Mouse (Mus musculus) brain, adult 2 months (tissue): ENCODE data around the gene Syne3.
A peak's percentile ranks its signal among the peaks of the same experiment; 100 is the strongest.

Source experiments
- DNase-seq: peaks from one replicate; pipeline ENCODE4 v3.0.0; 2011; ENCODE audit warnings: low read depth, low spot score

The Syne3 gene

DNA sequence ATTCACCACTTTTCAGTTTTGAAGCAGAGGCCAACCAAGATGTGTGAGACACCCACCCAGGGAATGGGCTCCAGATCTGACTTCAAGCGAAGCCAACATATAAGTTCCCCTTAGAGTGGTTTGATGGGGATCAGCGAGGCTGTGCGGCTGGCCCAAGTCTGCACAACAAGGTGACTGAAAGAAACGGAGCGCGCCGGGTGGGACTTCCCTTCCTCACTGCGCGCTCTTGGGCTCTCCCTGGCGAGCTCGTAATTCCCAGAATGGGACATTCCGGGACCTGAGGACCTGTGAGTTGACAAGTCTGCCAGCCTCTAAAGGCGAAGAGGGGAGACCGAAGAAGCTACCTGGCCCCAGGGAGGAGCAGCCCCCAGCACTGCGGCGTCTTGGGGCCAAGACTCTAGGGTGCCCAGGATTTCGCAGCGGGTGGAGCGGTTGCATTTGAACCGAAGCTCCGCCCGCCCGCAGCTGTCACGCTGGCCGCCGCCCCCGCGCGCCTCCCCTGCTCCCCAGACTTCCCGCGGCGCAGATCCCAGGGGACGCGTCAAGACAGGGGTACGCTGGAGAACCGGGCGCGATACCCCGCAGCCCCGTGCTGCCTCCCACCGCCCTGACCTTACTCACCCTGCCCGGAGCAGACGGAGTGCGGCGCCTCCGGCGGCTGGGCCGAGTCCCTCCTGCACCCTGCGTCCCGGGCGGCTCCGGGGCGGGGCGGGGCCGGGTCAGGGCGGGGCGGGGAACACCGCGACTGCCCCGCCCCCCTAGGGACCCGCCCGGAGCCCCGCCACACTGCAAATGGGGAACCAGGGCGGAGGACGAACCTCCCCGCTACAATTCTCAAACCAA is at the start of gene Syne3:
Syne3 (minus strand) TSS at position 440 of the 843 bp plus-strand sequence.
- peak; percentile 64 for DNase-seq

DNA sequence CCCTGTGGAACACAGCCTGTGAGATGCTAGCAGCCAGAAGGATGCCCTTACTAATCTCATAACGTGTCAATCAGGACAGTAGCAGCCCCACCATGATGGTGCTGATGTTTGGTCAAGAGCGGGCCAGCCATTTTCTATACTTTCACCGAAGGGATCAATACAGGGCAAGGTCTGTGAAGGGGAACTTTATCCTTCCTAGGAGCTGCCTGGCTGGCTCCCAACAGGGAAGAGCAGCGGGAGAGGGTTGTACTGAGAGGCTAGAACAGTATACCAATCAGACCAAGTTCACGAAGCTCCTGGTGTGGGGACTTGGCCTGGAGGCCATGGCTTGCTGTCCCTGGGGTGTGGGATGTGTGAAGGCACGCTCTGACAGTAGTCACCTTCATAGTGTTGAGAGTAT is 45.7 kb upstream of the Syne3 start:
- no peak for DNase-seq

DNA sequence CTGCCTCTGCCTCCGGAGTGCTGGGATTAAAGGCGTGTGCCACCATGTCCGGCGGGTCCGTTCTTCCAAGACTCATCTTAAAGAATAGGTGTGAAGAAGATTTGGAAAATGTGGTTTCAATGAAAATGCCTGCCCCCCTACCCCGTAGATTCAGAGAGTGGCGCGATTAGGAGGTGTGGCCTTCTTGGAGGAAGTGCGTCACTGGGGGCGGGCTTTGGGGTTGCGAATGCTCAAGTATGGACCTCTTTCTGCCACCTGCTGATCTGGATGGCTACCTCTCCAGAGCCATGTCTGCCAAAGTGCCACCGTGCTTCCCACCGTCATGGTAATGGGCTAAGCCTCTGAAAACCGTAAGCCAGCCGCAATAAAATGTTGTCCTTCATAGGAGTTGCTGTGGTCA is 44.4 kb upstream of the Syne3 start:
- DNase-seq = no peak

DNA sequence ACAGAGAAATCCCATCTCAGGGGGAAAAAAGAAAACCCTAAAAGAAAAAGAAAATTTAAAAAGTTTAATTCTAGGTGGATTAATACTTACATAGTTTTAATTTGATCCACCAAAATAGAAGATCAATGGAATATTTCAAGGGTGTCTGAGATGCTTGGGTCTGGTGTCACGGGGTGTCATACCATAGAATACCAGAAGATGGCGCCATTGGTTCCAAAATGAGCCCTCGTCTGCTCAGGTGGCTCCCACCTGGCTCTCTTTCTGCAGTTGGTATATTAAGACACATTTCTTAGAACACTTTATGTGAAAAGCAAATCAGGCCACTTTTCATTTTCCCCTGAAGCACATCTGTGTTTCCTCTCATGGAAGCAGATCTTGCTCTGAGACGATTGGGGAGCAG is 41.3 kb upstream of the Syne3 start:
- DNase-seq = peak; percentile 76

DNA sequence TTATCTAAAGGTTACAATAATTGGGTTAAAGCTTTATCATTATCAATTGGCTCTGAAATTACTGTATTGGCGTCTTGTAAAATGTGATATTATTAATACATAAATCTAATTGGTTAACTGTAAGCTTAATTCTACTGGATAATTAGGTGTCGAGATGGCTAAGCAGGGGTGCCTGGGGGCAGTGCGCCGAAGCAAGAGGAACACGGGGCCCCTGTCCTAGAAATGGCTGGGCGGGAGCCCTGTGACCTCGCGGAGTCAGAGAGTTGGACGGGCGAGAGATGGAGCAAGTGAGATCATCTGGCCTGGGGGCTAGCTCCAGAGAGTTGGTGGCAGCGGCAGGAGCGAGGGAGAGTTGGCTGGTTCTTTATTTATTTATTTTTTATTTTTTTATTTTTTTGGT is 40.2 kb upstream of the Syne3 start:
- no peak for DNase-seq

DNA sequence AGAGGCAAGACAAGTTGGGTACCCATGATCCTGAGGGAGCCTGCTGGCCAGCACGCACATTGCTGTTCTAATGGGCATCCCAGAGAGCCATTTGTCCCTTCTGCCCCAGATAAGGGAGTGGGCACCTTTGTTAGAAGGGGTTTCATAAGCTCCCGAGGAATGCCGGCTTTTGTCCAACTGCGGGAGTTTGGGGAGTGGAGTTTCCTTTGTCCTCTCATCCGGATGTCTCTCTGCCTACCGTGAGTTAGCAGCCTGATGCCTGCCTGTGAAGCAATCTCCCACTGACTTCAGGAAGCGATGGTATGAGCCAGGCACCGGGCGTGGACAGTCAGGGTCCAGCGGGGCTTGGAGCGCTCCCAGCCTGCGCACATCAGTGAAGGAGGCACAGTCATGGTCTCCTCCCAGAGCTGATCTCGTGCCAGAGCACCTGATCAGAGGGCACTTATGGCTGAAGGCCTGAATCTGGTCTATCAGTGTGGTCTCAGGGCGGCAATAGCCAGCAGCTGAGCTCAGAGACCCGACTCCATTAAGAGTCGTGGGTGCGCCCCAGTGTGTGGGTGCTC is 38.8 kb upstream of the Syne3 start:
- no peak for DNase-seq

DNA sequence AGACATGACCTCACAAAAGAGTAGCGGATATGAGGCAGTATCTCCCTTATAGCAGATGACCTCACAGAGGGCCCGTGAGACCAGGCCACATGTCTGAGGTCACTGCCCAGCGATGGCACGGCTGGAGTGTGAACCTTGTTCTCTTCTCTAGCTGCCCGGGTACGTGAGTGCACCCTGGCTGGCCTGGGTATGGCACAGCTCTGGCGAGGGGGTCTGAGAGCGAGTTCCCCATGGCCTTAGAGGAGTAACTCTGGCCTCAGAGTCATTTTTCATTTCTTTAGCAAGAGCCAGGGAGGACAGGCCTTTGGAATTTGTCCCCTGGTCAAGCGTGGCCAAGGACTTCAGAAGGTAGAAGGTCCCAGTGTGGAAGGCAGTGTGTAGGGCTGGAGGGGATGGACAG is 35.2 kb upstream of the Syne3 start:
- DNase-seq = no peak

DNA sequence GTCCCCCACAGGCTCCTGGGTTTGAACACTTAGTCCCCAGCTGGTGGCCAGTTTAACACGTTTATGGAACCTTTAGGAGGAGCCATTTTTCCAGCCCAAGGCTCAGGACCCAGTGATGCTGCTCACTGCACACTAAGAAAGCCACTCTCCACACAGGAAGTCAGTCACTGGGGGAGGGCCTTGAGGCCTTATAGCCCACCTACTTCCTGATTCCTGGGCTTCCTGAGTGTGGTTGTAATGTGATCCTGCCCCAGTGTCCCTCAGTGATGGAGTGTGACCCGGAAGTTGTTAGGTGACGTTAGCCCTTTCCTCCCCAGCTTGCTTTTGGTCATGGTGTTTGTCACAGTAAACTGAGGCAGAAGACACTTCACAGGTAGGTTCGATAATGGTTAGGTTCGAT is 33.5 kb upstream of the Syne3 start:
- DNase-seq = no peak

DNA sequence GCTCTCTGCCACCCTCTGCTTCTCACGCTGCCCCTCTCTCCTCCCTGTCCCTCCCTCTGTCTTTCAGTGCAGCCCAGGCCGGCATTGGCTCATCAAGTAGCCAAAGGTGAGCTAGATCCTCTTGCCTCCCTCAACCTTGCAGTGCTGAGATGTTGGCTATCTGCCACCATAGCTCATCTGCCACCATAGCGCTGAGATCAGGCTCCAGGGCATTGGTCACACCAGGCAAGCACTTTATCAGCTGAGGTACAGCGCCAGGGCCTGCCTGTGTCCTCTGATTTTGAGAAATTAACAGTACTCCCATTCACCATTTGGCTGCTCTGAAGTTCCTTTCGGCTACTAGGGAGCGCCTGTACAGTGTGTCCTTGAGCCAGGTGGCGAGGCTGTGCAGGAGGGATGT is 31.3 kb upstream of the Syne3 start:
- peak; percentile 60 for DNase-seq

DNA sequence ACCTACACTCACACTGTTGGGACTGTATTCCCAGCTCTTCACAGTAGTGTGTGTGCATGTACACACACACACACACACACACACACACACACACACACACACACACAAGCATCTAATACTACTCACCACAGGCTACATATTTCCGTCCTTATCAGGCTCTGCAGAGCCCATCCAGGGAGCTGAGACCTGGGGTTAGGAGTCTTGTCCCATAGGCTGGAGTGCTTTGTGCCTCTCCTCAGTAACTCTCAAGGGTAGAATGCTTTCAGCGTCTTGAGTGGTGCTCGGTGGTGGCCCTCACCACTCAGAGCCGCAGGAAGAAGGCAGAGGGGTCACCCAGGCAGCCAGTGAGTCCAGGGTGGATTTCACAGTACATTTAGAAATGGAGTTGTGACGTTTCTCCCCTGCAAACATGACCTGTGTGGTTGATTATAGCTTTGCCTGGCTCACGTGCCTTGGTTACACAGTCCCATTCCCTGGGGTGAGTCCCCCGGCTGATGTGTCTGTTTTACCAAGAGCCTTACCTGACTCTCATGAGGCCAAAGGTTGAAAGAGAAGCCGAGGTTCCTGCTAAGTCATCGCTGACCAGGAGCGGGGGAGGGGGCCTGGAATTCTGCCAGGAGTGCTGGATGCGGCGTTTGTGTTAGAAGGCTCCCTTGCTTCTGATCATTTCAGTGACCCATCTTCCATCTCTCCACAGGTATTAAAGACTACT is 30.1 kb upstream of the Syne3 start:
- no peak for DNase-seq

DNA sequence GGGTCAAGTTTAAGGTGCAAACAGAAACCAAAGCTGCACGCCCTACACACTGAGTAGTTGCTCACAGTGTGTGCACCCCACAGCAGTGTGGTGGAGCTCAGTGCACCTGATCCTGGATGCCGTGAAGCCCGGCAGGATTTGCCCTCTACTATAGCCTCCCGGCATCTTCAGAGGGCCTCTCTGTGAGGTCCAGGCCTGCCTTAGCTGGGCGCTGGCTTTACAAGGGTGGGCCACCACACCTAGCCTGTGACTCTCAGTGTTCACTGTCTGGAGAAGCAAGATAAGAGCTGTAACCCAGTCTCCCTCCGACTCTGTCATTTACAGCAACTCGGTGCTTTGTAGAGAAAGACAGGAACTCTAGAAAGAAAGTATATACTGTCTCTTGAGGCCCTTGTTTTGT is 29.3 kb upstream of the Syne3 start:
- no peak for DNase-seq

DNA sequence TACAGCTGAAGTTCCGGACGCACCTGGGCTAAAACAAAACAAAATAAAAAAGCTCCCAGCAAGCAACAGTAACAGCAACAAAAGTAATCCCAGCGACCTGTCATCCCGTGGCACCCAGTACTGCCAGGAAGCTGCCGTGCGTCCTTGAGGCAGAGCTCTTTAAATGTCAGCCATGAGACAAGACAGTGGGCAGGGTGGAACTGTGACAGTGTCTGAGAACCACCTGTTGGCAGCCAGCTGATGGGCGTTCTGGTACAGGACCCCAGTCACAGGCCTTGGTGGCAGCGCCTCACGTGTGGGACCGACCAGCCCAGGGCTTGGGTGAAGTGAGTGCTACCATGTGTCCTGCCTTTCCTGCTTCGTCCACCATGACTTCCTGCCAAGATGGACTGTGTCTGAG is 28.6 kb upstream of the Syne3 start:
- DNase-seq = no peak

DNA sequence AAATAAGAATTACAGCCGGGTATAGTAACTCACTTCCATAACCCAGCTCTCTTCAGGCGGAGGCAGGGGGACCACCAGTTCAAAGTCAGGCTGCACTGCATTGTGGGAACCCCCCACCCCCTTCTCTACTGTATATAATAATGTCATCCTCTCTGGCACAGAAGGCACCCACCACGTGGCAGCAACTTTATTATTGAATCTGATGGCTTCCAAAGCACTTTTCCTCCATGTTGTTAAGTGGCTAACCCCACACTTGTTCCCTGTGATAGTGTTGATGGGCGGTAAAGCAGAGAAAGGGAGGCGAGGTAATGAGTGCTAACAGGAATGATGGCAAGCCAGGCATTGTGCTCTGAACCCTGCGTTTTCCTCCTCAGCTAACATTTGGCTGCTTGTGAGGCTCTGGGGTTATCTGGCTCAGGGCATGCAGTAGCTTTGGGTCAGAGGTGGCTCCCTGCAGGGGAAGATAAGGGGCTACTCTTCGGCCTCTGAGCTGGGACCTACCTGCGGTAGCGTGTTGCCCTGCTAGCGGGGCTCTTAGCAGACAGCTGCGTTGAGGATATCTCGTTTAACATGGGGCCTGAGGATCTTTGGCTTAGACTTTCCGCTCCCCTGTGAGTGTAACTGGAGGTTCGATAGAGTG is 24.6 kb upstream of the Syne3 start:
- DNase-seq = no peak

DNA sequence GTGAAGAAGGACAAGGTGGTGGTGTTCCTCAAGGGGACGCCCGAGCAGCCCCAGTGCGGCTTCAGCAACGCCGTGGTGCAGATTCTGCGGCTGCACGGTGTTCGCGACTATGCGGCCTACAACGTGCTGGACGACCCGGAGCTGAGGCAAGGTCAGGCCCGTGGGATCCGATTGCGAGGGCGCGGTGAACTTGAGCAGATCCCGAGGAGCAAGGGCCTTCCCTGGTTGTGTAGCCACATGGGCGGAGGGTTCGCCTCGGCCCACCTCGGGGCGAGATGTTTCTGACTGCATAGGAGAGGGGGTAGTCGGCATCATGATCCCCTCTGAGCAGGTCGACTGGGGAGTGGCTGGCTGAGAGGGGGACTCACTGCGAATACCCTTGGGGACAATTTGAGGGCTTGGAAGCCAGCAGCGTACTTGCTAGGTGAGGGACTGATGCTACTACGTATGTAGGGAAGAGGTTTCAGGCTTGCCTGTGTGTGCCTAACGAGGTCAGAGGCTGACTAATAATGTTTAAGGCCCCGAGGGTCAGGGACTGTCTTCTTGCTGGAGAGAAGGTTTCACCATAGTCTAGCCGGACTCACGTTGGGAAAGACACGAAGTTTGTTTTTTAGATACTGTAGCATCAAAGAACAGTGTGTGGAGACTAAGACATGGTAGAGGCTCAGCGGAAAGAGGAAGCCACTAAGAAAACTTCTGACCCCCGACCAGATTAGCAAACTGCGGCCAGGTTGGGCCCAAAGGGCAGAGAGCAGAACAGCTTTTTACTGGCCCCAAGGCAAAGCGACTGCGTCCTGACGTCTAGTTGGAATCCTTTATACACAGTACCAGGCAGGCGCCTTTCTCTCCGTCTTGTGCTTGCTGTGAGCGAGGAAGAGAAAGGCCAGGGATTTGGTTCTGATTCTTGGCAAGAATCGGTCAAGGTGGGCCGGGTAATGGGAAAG is 23.5 kb upstream of the Syne3 start:
- no peak for DNase-seq

DNA sequence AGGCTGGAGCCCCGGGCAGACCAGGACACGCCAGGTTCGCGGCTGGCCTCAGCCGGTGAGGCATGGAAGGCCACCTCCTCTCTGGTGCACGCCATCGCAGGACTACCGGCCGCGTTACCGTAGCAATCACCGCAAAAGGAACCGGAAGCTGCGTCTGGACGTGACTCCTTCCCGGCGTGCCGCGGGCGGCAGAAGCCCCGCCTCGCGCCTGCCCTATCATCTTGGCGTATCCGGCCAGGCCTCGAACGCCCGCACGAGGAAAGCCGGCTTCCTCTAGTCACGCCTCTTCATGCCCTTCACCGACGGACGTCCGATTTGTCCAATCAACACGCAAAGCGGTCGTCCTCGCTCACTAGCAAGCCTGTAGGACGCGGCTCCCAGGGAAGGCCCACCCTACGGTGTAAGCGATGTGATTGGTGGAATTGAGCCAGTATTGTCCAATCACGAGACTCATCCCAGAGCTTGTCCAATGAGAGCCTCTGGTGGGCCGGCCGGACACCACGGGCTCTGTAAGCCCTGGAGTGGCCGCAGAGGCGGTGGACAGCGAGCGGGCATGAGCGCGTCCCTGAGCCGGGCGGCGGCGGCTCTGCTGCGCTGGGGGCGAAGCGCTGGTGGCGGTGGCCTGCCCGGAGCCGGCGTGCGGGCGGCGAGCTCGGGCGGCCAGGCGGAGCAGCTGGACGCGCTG is 22.7 kb upstream of the Syne3 start, which contains the start of gene Glrx5:
Glrx5 (plus strand) TSS at position 542 of the 685 bp plus-strand sequence.
- DNase-seq = peak; percentile 100

DNA sequence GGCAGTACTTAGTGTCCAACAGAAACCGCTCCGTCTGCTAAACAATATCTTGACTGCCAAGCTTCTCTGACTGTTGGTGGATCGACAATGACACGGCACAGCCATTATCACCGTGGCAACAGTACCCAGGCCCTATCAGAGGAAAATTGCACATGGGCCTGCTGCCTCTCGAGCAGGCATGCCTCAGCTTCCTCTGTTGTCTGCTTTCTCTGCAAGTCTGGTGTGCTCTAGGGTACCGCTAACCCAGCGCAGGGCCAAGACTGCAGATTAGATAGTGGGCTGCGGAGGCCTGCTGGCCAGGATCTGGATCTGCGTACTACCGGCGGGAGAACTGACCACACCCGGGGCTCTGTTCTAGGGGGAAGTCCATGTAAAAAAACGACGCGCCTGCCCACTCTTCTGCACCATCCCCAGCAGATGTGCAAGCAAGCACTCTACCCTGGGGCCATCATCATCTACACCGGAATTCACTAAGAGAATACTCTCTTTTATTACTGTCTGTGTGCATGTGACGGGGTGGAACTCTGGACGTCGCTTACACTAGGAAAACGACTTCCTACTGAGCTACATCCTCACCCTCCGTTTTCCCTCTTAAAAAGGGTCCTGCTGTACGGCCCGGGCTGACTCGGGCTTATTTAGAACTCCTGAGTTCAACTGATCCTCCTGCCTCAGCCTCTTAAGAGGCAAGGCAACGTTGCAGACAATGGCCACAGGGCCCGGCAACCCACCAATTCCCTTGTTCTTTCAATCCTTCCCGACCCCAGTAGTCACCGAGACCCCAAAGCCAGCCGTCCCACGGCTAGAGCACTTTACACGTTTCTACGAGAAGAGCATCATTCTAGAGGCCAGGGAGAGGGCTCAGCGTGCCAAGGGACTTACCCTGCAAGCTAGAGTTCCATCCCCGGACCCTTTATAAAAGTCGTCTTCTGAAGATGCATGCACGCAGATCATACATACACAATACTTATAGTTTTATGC is 21.8 kb upstream of the Syne3 start:
- DNase-seq = no peak

DNA sequence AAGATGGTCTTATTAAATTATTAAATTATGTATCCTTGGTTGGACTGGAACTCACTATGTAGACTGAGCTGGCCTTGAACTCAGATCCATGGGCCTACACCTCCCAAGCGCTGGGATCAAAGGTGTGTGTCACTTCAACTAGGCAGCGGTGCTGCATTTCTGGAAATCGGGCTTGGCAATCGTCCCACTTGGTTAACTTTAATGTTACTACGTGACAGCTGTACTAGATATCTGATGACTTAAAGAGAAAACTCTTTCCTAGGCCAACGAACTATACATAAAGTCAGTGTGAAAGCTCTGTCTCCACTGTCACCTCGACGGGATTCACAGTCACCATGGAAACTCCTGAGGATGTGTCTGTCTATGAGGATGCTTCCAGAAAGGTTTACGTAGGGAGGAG is 20.3 kb upstream of the Syne3 start:
- DNase-seq = no peak

DNA sequence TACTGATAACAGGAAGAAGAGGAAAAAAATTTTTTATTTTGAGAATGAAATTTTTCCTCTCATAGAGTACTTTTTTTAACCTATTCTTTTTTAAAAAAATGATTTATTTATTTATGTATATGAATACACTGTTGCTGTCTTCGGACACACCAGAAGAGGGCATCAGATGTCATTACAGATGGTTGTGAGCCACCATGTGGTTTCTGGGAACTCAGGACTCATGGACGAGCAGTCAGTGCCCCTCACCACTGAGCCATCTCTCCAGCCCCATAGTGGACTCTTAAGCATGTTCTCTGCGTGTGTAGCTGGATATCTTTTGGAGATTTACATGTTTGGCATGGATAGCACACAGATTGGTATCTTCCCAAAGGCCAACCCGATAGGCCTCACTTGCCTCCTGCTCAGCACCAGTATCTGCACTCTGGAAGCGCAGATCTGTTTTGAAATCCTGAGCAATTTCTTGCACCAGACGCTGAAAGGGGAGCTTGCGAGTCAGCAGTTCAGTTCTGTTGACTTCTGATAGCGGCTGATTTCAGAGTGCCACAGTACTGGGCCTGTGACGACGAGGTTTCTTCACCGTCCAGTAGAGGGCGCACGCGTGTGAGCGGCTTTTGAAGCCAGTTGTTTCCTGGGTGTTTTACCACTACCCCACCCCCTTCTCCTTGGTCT is 17.8 kb upstream of the Syne3 start:
- DNase-seq = peak; percentile 77
